Mouse (Mus musculus): ENCODE measurements around the gene Lrrc45. TPM values are rescaled to one million over a fixed set of nuclear protein-coding genes. Genes with fewer than 3 reads are reported as not detected.

Gene Lrrc45
- polyA plus RNA-seq, 1 experiment from 2014 or later: 44.9 TPM

DNA sequence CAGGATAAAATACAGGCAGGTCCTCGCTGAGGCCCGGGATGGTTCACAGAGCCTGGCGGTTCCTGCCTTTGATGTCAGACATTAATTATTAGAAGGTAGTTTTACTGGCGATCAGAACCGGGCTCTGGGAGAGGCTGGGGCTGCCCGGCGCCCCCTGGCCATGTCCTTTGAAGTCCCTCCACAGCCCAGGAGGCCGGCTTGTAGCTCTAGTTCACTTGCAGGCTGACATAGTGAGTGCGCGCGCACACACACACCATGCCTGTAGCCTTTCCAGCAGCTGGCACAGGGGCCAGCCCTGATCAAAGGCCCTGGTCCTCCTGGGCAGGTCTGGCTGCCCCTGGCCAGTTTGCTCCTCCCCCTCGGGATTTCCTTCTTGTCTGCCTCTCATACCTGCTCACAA lies 18.1 kb upstream of the Lrrc45 start:
- H3K9ac ChIP-seq (ENCODE audit: low read length): no peak overlapping the region
- 34% methylated on average over 12 of the region's 12 CpGs for WGBS
- peaks cover 26% of the 10 kb centered on the region for H3K36me3 ChIP-seq (ENCODE audit: control insufficient read depth, insufficient read depth, low read length)
- H3K4me1 ChIP-seq (replicated peaks; ENCODE audit: control insufficient read depth, insufficient read depth, low read length): peaks cover 9% of the 10 kb centered on the region
- ATAC-seq (replicated peaks; ENCODE audit: low FRiP score, low TSS enrichment, low read depth) (0 out of 2 replicates have a peak, but pooled peaks have one; percentile 18), DNase-seq (ENCODE audit: low spot score) (no peak)
- H3K9me3 ChIP-seq (ENCODE audit: control insufficient read depth, low read length): no peaks in the 10 kb centered on the region
- H3K4me3 ChIP-seq (ENCODE audit: low read depth, low read length): no peak overlapping the region
- no peaks in the 10 kb centered on the region for H3K27me3 ChIP-seq (replicated peaks; ENCODE audit: control insufficient read depth, insufficient read depth, low read length)
- no peak overlapping the region for H3K27ac ChIP-seq (ENCODE audit: low read depth)
- no peak overlapping the region for H3K4me2 ChIP-seq (ENCODE audit: low read length)

- ATAC-seq (replicated peaks; ENCODE audit: low FRiP score, low TSS enrichment, low read depth) (no peak), DNase-seq (ENCODE audit: low spot score) (no peak)
- peaks cover 9% of the 10 kb centered on the region for H3K4me1 ChIP-seq (replicated peaks; ENCODE audit: control insufficient read depth, insufficient read depth, low read length)
- no peaks in the 10 kb centered on the region for H3K27me3 ChIP-seq (replicated peaks; ENCODE audit: control insufficient read depth, insufficient read depth, low read length)
- H3K27ac ChIP-seq (ENCODE audit: low read depth): no peak overlapping the region
- WGBS: 89% methylated on average over 6 of the region's 6 CpGs
- H3K9ac ChIP-seq (ENCODE audit: low read length): no peak overlapping the region
- peaks cover 24% of the 10 kb centered on the region for H3K36me3 ChIP-seq (ENCODE audit: control insufficient read depth, insufficient read depth, low read length)
- no peaks in the 10 kb centered on the region for H3K9me3 ChIP-seq (ENCODE audit: control insufficient read depth, low read length)
- no peak overlapping the region for H3K4me2 ChIP-seq (ENCODE audit: low read length)
- no peak overlapping the region for H3K4me3 ChIP-seq (ENCODE audit: low read depth, low read length)
Observed at GRCm38 (mm10) chr11:120696568-120696967, 17.2 kb upstream of the Lrrc45 start.

GRCm38 (mm10) chr11:120697741-120698140 lies 16.0 kb upstream of the Lrrc45 start:
- Histone ChIP-seq H3K9ac (ENCODE audit: low read length) (no peak overlapping the region), H3K27me3 (replicated peaks; ENCODE audit: control insufficient read depth, insufficient read depth, low read length) (no peaks in the 10 kb centered on the region), H3K4me2 (ENCODE audit: low read length) (no peak overlapping the region), H3K9me3 (ENCODE audit: control insufficient read depth, low read length) (no peaks in the 10 kb centered on the region), H3K4me1 (replicated peaks; ENCODE audit: control insufficient read depth, insufficient read depth, low read length) (peaks cover 9% of the 10 kb centered on the region), H3K4me3 (ENCODE audit: low read depth, low read length) (no peak overlapping the region), H3K36me3 (ENCODE audit: control insufficient read depth, insufficient read depth, low read length) (peaks cover 31% of the 10 kb centered on the region), H3K27ac (ENCODE audit: low read depth) (peak overlapping the region; percentile 47; the same call in 1 of the 2 replicates)
- DNase-seq (ENCODE audit: low spot score): no peak
- ATAC-seq (replicated peaks; ENCODE audit: low FRiP score, low TSS enrichment, low read depth): no peak
- 50% methylated on average over 10 of the region's 10 CpGs for WGBS

DNA sequence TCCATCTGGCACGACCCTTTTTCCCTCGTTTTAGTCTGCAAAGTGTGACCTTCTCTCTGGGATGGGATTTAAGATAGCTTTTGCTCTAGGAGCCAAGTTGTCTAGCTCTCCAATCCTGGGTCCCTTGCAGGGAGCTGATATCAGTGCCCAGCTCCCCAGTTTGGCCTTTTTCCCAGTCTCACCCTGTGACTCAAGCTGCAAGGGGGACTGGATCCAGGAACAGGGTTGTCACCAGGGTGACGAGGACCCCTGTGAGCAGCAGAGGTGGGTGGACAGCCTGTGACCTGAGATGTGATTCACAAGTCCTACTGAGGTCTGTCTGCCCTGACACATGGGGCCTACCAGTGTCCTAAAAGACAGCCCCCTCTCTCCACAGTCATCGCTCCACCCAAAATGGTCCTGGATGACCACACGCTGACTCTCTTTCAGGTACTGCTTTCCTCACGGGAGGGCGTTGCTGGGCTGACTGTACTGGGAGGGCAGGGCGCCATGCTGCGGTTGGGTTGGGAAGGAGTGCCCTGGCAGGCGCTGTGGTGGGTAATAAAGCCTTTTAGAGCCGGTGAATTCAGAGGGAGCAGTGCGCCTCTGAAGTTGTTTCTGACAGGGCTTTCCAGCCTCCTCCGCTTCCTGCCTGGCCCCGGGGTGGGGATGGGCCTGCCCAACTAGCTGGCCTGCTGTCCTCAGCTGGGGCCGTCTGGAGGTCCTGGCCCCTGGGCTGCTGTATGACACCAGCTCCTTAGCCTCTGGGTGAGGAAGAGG lies 9.8 kb upstream of the Lrrc45 start:
- Histone ChIP-seq H3K4me1 (replicated peaks; ENCODE audit: control insufficient read depth, insufficient read depth, low read length) (peaks cover 31% of the 10 kb centered on the region), H3K4me3 (ENCODE audit: low read depth, low read length) (no peak overlapping the region), H3K36me3 (ENCODE audit: control insufficient read depth, insufficient read depth, low read length) (peaks cover 19% of the 10 kb centered on the region), H3K9me3 (ENCODE audit: control insufficient read depth, low read length) (no peaks in the 10 kb centered on the region), H3K27me3 (replicated peaks; ENCODE audit: control insufficient read depth, insufficient read depth, low read length) (no peaks in the 10 kb centered on the region), H3K4me2 (ENCODE audit: low read length) (no peak overlapping the region), H3K27ac (ENCODE audit: low read depth) (no peak overlapping the region), H3K9ac (ENCODE audit: low read length) (no peak overlapping the region)
- ATAC-seq (replicated peaks; ENCODE audit: low FRiP score, low TSS enrichment, low read depth): no peak
- DNase-seq (ENCODE audit: low spot score): no peak
- 33% methylated on average over 15 of the region's 15 CpGs for WGBS

- Histone ChIP-seq H3K4me1 (replicated peaks; ENCODE audit: control insufficient read depth, insufficient read depth, low read length) (peaks cover 31% of the 10 kb centered on the region), H3K4me2 (ENCODE audit: low read length) (no peak overlapping the region), H3K9me3 (ENCODE audit: control insufficient read depth, low read length) (no peaks in the 10 kb centered on the region), H3K27ac (ENCODE audit: low read depth) (no peak overlapping the region), H3K9ac (ENCODE audit: low read length) (no peak overlapping the region), H3K4me3 (ENCODE audit: low read depth, low read length) (no peak overlapping the region), H3K27me3 (replicated peaks; ENCODE audit: control insufficient read depth, insufficient read depth, low read length) (no peaks in the 10 kb centered on the region), H3K36me3 (ENCODE audit: control insufficient read depth, insufficient read depth, low read length) (peaks cover 20% of the 10 kb centered on the region)
- no peak for ATAC-seq (replicated peaks; ENCODE audit: low FRiP score, low TSS enrichment, low read depth)
- WGBS: 37% methylated on average over 8 of the region's 8 CpGs
- DNase-seq (ENCODE audit: low spot score): no peak
Observed at GRCm38 (mm10) chr11:120704486-120705325, 9.0 kb upstream of the Lrrc45 start.

DNA sequence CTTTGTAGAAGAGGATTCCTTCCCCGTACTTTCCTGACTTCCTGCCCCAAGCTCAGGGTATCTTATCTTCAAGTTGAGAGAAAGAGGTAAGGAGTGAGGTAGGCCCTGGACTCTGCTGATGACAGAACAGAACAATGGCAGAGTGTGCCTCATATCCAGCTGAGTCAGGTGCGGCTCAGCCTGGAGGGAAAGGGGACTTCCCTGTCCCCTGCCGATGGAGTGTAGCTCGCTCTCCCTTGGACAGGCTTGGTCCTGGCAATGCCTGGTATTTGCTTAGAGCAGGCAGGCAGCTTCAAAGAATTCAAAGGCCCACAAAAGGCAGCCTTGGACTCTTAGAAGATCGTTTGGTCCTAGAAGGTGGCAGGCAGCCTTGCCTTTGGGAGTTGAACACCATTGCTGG lies 7.6 kb upstream of the Lrrc45 start:
- no peak for ATAC-seq (replicated peaks; ENCODE audit: low FRiP score, low TSS enrichment, low read depth)
- Histone ChIP-seq H3K27ac (ENCODE audit: low read depth) (no peak overlapping the region), H3K9me3 (ENCODE audit: control insufficient read depth, low read length) (no peaks in the 10 kb centered on the region), H3K36me3 (ENCODE audit: control insufficient read depth, insufficient read depth, low read length) (peaks cover 30% of the 10 kb centered on the region), H3K9ac (ENCODE audit: low read length) (no peak overlapping the region), H3K4me3 (ENCODE audit: low read depth, low read length) (no peak overlapping the region), H3K4me1 (replicated peaks; ENCODE audit: control insufficient read depth, insufficient read depth, low read length) (peaks cover 31% of the 10 kb centered on the region), H3K27me3 (replicated peaks; ENCODE audit: control insufficient read depth, insufficient read depth, low read length) (no peaks in the 10 kb centered on the region), H3K4me2 (ENCODE audit: low read length) (no peak overlapping the region)
- DNase-seq (ENCODE audit: low spot score): no peak
- 68% methylated on average over 5 of the region's 5 CpGs for WGBS

DNA sequence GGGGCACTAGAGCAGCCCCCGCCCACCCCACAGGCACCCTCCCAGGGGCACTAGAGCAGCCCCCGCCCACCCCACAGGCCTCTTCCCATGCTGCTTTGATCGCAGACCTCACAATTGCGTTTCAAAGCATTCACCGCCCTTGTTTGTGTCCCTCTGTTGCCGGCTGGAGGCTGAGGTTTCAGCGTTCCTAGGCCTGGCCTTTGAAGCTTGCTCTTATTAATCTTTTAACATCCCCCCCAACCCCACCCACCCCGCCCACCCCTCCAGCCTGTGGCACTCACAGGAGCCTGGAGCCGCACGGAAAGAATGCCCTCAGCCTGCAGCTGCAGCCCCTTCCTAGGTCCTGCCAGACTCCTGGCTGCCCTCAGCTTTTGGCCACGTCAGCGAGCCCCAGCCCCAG lies 6.5 kb upstream of the Lrrc45 start:
- Histone ChIP-seq H3K9ac (ENCODE audit: low read length) (no peak overlapping the region), H3K4me2 (ENCODE audit: low read length) (no peak overlapping the region), H3K9me3 (ENCODE audit: control insufficient read depth, low read length) (no peaks in the 10 kb centered on the region), H3K4me1 (replicated peaks; ENCODE audit: control insufficient read depth, insufficient read depth, low read length) (peaks cover 33% of the 10 kb centered on the region), H3K27me3 (replicated peaks; ENCODE audit: control insufficient read depth, insufficient read depth, low read length) (no peaks in the 10 kb centered on the region), H3K4me3 (ENCODE audit: low read depth, low read length) (no peak overlapping the region), H3K27ac (ENCODE audit: low read depth) (no peak overlapping the region), H3K36me3 (ENCODE audit: control insufficient read depth, insufficient read depth, low read length) (peaks cover 23% of the 10 kb centered on the region)
- WGBS: 16% methylated on average over 11 of the region's 12 CpGs
- DNase-seq (ENCODE audit: low spot score) (no peak), ATAC-seq (replicated peaks; ENCODE audit: low FRiP score, low TSS enrichment, low read depth) (no peak)

GRCm38 (mm10) chr11:120707969-120708368 lies 5.8 kb upstream of the Lrrc45 start:
- Histone ChIP-seq H3K4me2 (ENCODE audit: low read length) (no peak overlapping the region), H3K36me3 (ENCODE audit: control insufficient read depth, insufficient read depth, low read length) (peaks cover 18% of the 10 kb centered on the region), H3K9ac (ENCODE audit: low read length) (no peak overlapping the region), H3K27me3 (replicated peaks; ENCODE audit: control insufficient read depth, insufficient read depth, low read length) (no peaks in the 10 kb centered on the region), H3K9me3 (ENCODE audit: control insufficient read depth, low read length) (no peaks in the 10 kb centered on the region), H3K4me1 (replicated peaks; ENCODE audit: control insufficient read depth, insufficient read depth, low read length) (peaks cover 36% of the 10 kb centered on the region), H3K27ac (ENCODE audit: low read depth) (no peak overlapping the region), H3K4me3 (ENCODE audit: low read depth, low read length) (no peak overlapping the region)
- 23% methylated on average over 5 of the region's 5 CpGs for WGBS
- DNase-seq (ENCODE audit: low spot score) (no peak), ATAC-seq (replicated peaks; ENCODE audit: low FRiP score, low TSS enrichment, low read depth) (no peak)
